In the genomic region with DNA sequence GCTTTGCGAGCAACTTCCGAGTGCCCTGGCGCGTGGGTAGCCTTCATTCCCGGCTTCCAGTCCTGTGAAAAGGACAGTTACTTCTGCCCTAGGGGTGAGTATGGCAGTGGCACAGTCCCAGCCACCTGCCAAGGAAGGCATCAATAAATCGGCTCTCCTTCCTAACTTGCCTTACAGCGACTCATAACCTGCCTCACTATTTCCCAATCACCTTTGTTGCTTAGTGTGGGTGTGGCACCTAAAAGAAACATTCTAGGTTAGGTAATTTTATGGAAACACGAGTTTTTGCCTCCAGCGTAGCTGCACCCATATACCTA, we compare ENCODE assay signal across 8 mouse cellular contexts. TPM values are rescaled to one million over a fixed set of nuclear protein-coding genes. Genes with fewer than 3 reads are reported as not detected.
DNase-seq lines count a peak whose midpoint lies in the region; ATAC-seq and TF ChIP-seq lines count a peak whose summit lies in the region.

No protein-coding gene starts in this region.

- H3K9me3 ChIP-seq in E14TG2a.4 (ENCODE audit: low read length) = peaks cover 4% of the 10 kb centered on the region
- H3K9me3 ChIP-seq in limb, embryonic 12.5 days = peaks cover 6% of the 10 kb centered on the region
- H3K9me3 ChIP-seq in neural tube, embryonic 12.5 days = peaks cover 10% of the 10 kb centered on the region; the same call in 1 of the 2 replicates

- 10% methylated on average over 9 of the region's 9 CpGs for WGBS in limb, embryonic 12.5 days
- WGBS in neural tube, embryonic 12.5 days = 12% methylated on average over 9 of the region's 9 CpGs

- H3K36me3 ChIP-seq in E14TG2a.4 (ENCODE audit: insufficient read depth, low read length) = no peaks in the 10 kb centered on the region
- H3K36me3 ChIP-seq in limb, embryonic 12.5 days = no peaks in the 10 kb centered on the region
- H3K36me3 ChIP-seq in neural tube, embryonic 12.5 days = peaks cover 12% of the 10 kb centered on the region; the same call in 1 of the 2 replicates

- intact Hi-C loops in gastrocnemius, postnatal 14 days (cut with DNase I; ENCODE audit: low total_unique reads) = loop anchor here (5.0 to 10.0 kb wide), 2 partner anchors 92 to 96 kb away; no protein-coding TSS in a partner anchor

- TF ChIP-seq CTCF in E14TG2a.4 (conservative IDR thresholded peaks at IDR 0.05; ENCODE audit: low read length) = no peak

- H3K27ac ChIP-seq in limb, embryonic 12.5 days = peak overlapping the region; percentile 93
- H3K27ac ChIP-seq in neural tube, embryonic 12.5 days = peak overlapping the region; percentile 77

- H3K4me3 ChIP-seq in E14TG2a.4 (replicated peaks; ENCODE audit: low read length) = peak overlapping the region; percentile 95
- peak overlapping the region; percentile 95 for H3K4me3 ChIP-seq in limb, embryonic 12.5 days (replicated peaks)
- peak overlapping the region; percentile 86 for H3K4me3 ChIP-seq in neural tube, embryonic 12.5 days

- peaks cover 18% of the 10 kb centered on the region for H3K4me1 ChIP-seq in E14TG2a.4 (replicated peaks; ENCODE audit: low read depth, low read length)
- H3K4me1 ChIP-seq in limb, embryonic 12.5 days (replicated peaks) = peaks cover 16% of the 10 kb centered on the region
- peaks cover 19% of the 10 kb centered on the region for H3K4me1 ChIP-seq in neural tube, embryonic 12.5 days

- peak; percentile 8 for DNase-seq in gastrocnemius, postnatal 14 days
- no peak for DNase-seq in gastrocnemius, postnatal 25 days
- DNase-seq in layer of hippocampus, adult 8-10 months (ENCODE audit: low spot score in 2 of 2) = no peak
- DNase-seq in testis, postnatal 10 days (ENCODE audit: low spot score) = no peak

- ATAC-seq in erythroblast, adult 5-6 weeks (replicated peaks; ENCODE audit: low FRiP score, poor library complexity, severe bottlenecking) = peak; percentile 42
- no peak for ATAC-seq in limb, embryonic 12.5 days (ENCODE audit: insufficient number of reproducible peaks, insufficient read depth, low FRiP score, low TSS enrichment, low read depth)
- ATAC-seq in neural tube, embryonic 12.5 days (ENCODE audit: low FRiP score, low read depth) = peak; percentile 69

- peaks cover 7% of the 10 kb centered on the region; the same call in 1 of the 2 replicates for H3K27me3 ChIP-seq in E14TG2a.4 (ENCODE audit: insufficient read depth, low read length)
- no peaks in the 10 kb centered on the region for H3K27me3 ChIP-seq in limb, embryonic 12.5 days
- no peaks in the 10 kb centered on the region for H3K27me3 ChIP-seq in neural tube, embryonic 12.5 days (replicated peaks)

- peak overlapping the region; percentile 64 for H3K9ac ChIP-seq in limb, embryonic 12.5 days (replicated peaks)
- peak overlapping the region; percentile 82 for H3K9ac ChIP-seq in neural tube, embryonic 12.5 days

- peak overlapping the region; percentile 77 for H3K4me2 ChIP-seq in limb, embryonic 12.5 days
- peak overlapping the region; percentile 75 for H3K4me2 ChIP-seq in neural tube, embryonic 12.5 days (replicated peaks)

RNA-seq across cellular contexts. Expression of gene Nck1, which starts 0.6 kb away (rescaled TPM):
- 10 to 100 TPM; 29.3 to 33.0 TPM for total RNA-seq in gastrocnemius, postnatal 14 days (2021)
- total RNA-seq in gastrocnemius, postnatal 25 days (2021) = 10 to 100 TPM; 30.5 to 30.9 TPM
- 5.2 and 7.5 TPM in 2 replicates for total RNA-seq in erythroblast, adult 5-6 weeks (2015; ENCODE audit: low replicate concordance)
- total RNA-seq in erythroblast, adult 5-6 weeks (2017; ENCODE audit: low replicate concordance) = 9.5 and 10.2 TPM in 2 replicates
- 69.7 and 70.2 TPM in 2 replicates for polyA plus RNA-seq in limb, embryonic 12.5 days (2016; fragmentation: Nextera tagmentation; extraction: Ambion mirVana)
- 68.8 and 69.1 TPM in 2 replicates for polyA plus RNA-seq in neural tube, embryonic 12.5 days (2016; fragmentation: Nextera tagmentation; extraction: Ambion mirVana)
- 10 to 100 TPM; 35.1 to 36.7 (median 35.7) TPM for total RNA-seq in layer of hippocampus, adult 8-10 months (2022)

RNA-seq across cellular contexts. Expression of gene Slc35g2, which starts 24.3 kb away (rescaled TPM):
- total RNA-seq in gastrocnemius, postnatal 14 days (2021) = under 1 TPM; 0.60 to 0.80 TPM
- under 1 TPM; 0.46 to 0.51 TPM for total RNA-seq in gastrocnemius, postnatal 25 days (2021)
- not detected in 2 replicates for total RNA-seq in erythroblast, adult 5-6 weeks (2015; ENCODE audit: low replicate concordance)
- total RNA-seq in erythroblast, adult 5-6 weeks (2017; ENCODE audit: low replicate concordance) = not detected in 2 replicates
- 2.3 and 2.9 TPM in 2 replicates for polyA plus RNA-seq in limb, embryonic 12.5 days (2016; fragmentation: Nextera tagmentation; extraction: Ambion mirVana)
- 8.3 and 10.4 TPM in 2 replicates for polyA plus RNA-seq in neural tube, embryonic 12.5 days (2016; fragmentation: Nextera tagmentation; extraction: Ambion mirVana)
- 10 to 100 TPM; 17.7 to 21.7 (median 20.7) TPM for total RNA-seq in layer of hippocampus, adult 8-10 months (2022)

RNA-seq across cellular contexts. Expression of gene Stag1, which starts 51.0 kb away (rescaled TPM):
- 10 to 100 TPM; 24.2 to 27.9 TPM for total RNA-seq in gastrocnemius, postnatal 14 days (2021)
- total RNA-seq in gastrocnemius, postnatal 25 days (2021) = 10 to 100 TPM; 19.4 to 27.1 TPM
- 22.8 and 50.5 TPM in 2 replicates for total RNA-seq in erythroblast, adult 5-6 weeks (2015; ENCODE audit: low replicate concordance)
- total RNA-seq in erythroblast, adult 5-6 weeks (2017; ENCODE audit: low replicate concordance) = 64.5 and 64.7 TPM in 2 replicates
- polyA plus RNA-seq in limb, embryonic 12.5 days (2016; fragmentation: Nextera tagmentation; extraction: Ambion mirVana) = 61.0 and 68.5 TPM in 2 replicates
- polyA plus RNA-seq in neural tube, embryonic 12.5 days (2016; fragmentation: Nextera tagmentation; extraction: Ambion mirVana) = 42.7 and 53.7 TPM in 2 replicates
- 10 to 100 TPM; 53.6 to 71.0 (median 63.8) TPM for total RNA-seq in layer of hippocampus, adult 8-10 months (2022)

RNA-seq across cellular contexts. Expression of gene Il20rb, which starts 60.0 kb away (rescaled TPM):
- total RNA-seq in gastrocnemius, postnatal 14 days (2021) = 1 to 10 TPM; 1.5 to 1.7 TPM
- total RNA-seq in gastrocnemius, postnatal 25 days (2021) = 1 to 10 TPM; 1.3 to 1.7 TPM
- 0.63 TPM in 1 of 2 replicates, not detected in the other for total RNA-seq in erythroblast, adult 5-6 weeks (2015; ENCODE audit: low replicate concordance)
- total RNA-seq in erythroblast, adult 5-6 weeks (2017; ENCODE audit: low replicate concordance) = 4.0 TPM in 1 of 2 replicates, not detected in the other
- 1.2 and 1.6 TPM in 2 replicates for polyA plus RNA-seq in limb, embryonic 12.5 days (2016; fragmentation: Nextera tagmentation; extraction: Ambion mirVana)
- 0.76 and 1.3 TPM in 2 replicates for polyA plus RNA-seq in neural tube, embryonic 12.5 days (2016; fragmentation: Nextera tagmentation; extraction: Ambion mirVana)
- total RNA-seq in layer of hippocampus, adult 8-10 months (2022) = 1 to 10 TPM; 2.5 to 4.9 (median 3.9) TPM

Comparison
In these comparisons a context has a peak if more than half of its experiments do, and no peak if none do; other contexts are left out.
1. RNA of gene Slc35g2, which starts 24.3 kb away (total RNA-seq): 17.7 to 21.7 TPM in layer of hippocampus, adult 8-10 months; 0.60 to 0.80 TPM in gastrocnemius, postnatal 14 days, 0.46 to 0.51 TPM in gastrocnemius, postnatal 25 days and not detected in erythroblast, adult 5-6 weeks; every median in the first group is over 10 times any median in the second.
2. Peak in every context shown above with its lines, with median percentiles within 50 percentile points of each other: H3K4me3 ChIP-seq.